Mouse (Mus musculus) liver, adult 2 months (tissue): ENCODE results near the gene Zfp574. TPM values are rescaled to one million over a fixed set of nuclear protein-coding genes. Genes with fewer than 3 reads are reported as not detected.
A peak's percentile ranks its signal among the peaks of the same experiment; 100 is the strongest.

Experiments
- DNase-seq: peaks from one replicate; pipeline ENCODE4 v3.0.0-alpha.2; 2011; ENCODE audit warnings: low read depth, low spot score; ENCODE audit errors: extremely low read depth
- H3K27ac ChIP-seq: fragments of 200-500 bp; replicated peaks from 2 replicates; pipeline ENCODE4 v1.5.1; 2012; ENCODE audit warnings: low read depth, mild to moderate bottlenecking, control low read depth, inconsistent platforms, low read length; ENCODE audit not compliant: insufficient read depth
- H3K27me3 ChIP-seq: fragments of 200-500 bp; 2 replicates; pipeline ENCODE4 v1.6.1; 2012; ENCODE audit warnings: mild to moderate bottlenecking, moderate library complexity, low read length, inconsistent platforms; ENCODE audit not compliant: control insufficient read depth, insufficient read depth
- H3K36me3 ChIP-seq: fragments of 200-500 bp; 2 replicates; pipeline ENCODE4 v1.6.1; 2012; ENCODE audit warnings: low read length, inconsistent platforms; ENCODE audit not compliant: control insufficient read depth, insufficient read depth
- H3K4me1 ChIP-seq: fragments of 200-500 bp; 2 replicates; pipeline ENCODE4 v1.6.1; 2011; ENCODE audit warnings: low read length; ENCODE audit not compliant: control insufficient read depth, insufficient read depth
- H3K4me3 ChIP-seq: fragments of 200-500 bp; 2 replicates; pipeline ENCODE4 v1.5.1; 2011; ENCODE audit warnings: low read depth, mild to moderate bottlenecking, control low read depth, low read length, moderate library complexity; ENCODE audit not compliant: insufficient read depth
- H3K79me2 ChIP-seq: fragments of 200-500 bp; 2 replicates; pipeline ENCODE4 v1.6.1; 2012; ENCODE audit warnings: inconsistent platforms, mild to moderate bottlenecking, low read length, moderate library complexity; ENCODE audit not compliant: control insufficient read depth, insufficient read depth
- H3K9ac ChIP-seq: fragments of 200-500 bp; 2 replicates; pipeline ENCODE4 v1.6.1; 2012; ENCODE audit warnings: low read depth, mild to moderate bottlenecking, control low read depth, inconsistent platforms, low read length
- CTCF ChIP-seq: fragments of 200-500 bp; IDR thresholded peaks from 2 replicates; pipeline ENCODE4 v1.5.1; 2011; ENCODE audit warnings: low read depth, low read length, control low read depth
- POLR2A ChIP-seq: fragments of 200-500 bp; IDR thresholded peaks from 2 replicates; pipeline ENCODE4 v1.6.1; 2011; ENCODE audit warnings: low read length, control low read depth; ENCODE audit not compliant: insufficient read depth; ENCODE audit errors: extremely low read depth
- WGBS: fragments of 180-500 bp; shearing (Covaris S2); methylation state at CpG from one replicate; pipeline ENCODE4 v1.1.7; 2018; 5-methylcytosine and 5-hydroxymethylcytosine counted together
- polyA plus RNA-seq: library from polyadenylated mRNA; depleted of rRNA; stranded (reverse); fragments of >200 nt; gene quantifications from 2 replicates; pipeline ENCODE4 v1.2.3, GENCODE M21; 2012; rRNA removed
- total RNA-seq: library from RNA; depleted of rRNA; stranded (reverse); fragments of >200 nt; gene quantifications from 2 replicates; pipeline ENCODE4 v1.2.3, GENCODE M21; 2014; rRNA removed

Gene Zfp574
- 2.3 and 3.1 TPM in 2 replicates for total RNA-seq
- 16.7 and 17.2 TPM in 2 replicates for polyA plus RNA-seq

GRCm38 (mm10) chr7:25071979-25072715 lies at the start of gene Zfp574, which contains the start of gene Grik5:
Gene Zfp574 (plus strand): TSS chr7:25072567.
Gene Grik5 (minus strand): TSS chr7:25072346.
- no peak for DNase-seq
- H3K79me2 ChIP-seq = 0 out of 2 replicates have a peak, but pooled peaks cover under 1% of the 10 kb centered on the region
- peak within 1 kb of the TSS; percentile 56 for H3K4me3 ChIP-seq
- TF ChIP-seq CTCF (no peak), POLR2A (no peak)
- 0 out of 2 replicates have a peak, but pooled peaks cover 3% of the 10 kb centered on the region for H3K27me3 ChIP-seq
- peaks cover 7% of the 10 kb centered on the region for H3K4me1 ChIP-seq
- H3K36me3 ChIP-seq = no peaks in the 10 kb centered on the region
- 27% methylated on average over 26 of the region's 28 CpGs for WGBS
- H3K9ac ChIP-seq = peak within 1 kb of the TSS; percentile 57
- no peak within 1 kb of the TSS for H3K27ac ChIP-seq

- Histone ChIP-seq H3K36me3 (no peaks in the 10 kb centered on the region), H3K4me3 (no peak overlapping the region), H3K79me2 (no peaks in the 10 kb centered on the region), H3K27me3 (no peaks in the 10 kb centered on the region), H3K27ac (no peak overlapping the region), H3K4me1 (no peaks in the 10 kb centered on the region), H3K9ac (no peak overlapping the region)
- peak; percentile 73 for DNase-seq
- no peak for TF ChIP-seq POLR2A
- TF ChIP-seq CTCF = peak; percentile 37
- WGBS = 46% methylated on average over 10 of the region's 10 CpGs
Observed at GRCm38 (mm10) chr7:25025855-25026439, 46.4 kb upstream of the Zfp574 start.

- H3K36me3 ChIP-seq = no peaks in the 10 kb centered on the region
- WGBS = 60% methylated on average over 7 of the region's 7 CpGs
- H3K4me3 ChIP-seq = no peak overlapping the region
- DNase-seq = peak; percentile 30
- H3K79me2 ChIP-seq = no peaks in the 10 kb centered on the region
- no peak overlapping the region for H3K9ac ChIP-seq
- no peaks in the 10 kb centered on the region for H3K27me3 ChIP-seq
- H3K4me1 ChIP-seq = no peaks in the 10 kb centered on the region
- H3K27ac ChIP-seq = no peak overlapping the region
- TF ChIP-seq POLR2A = no peak
- TF ChIP-seq CTCF = no peak
Observed at GRCm38 (mm10) chr7:25026452-25026851, 45.9 kb upstream of the Zfp574 start.

GRCm38 (mm10) chr7:25030032-25030753 lies 42.2 kb upstream of the Zfp574 start:
- H3K4me1 ChIP-seq = no peaks in the 10 kb centered on the region
- WGBS = 32% methylated on average over 5 of the region's 5 CpGs
- H3K4me3 ChIP-seq = no peak overlapping the region
- peak; percentile 41 for DNase-seq
- H3K27me3 ChIP-seq = no peaks in the 10 kb centered on the region
- TF ChIP-seq CTCF (peak; percentile 65), POLR2A (no peak)
- no peak overlapping the region for H3K9ac ChIP-seq
- H3K79me2 ChIP-seq = no peaks in the 10 kb centered on the region
- no peak overlapping the region for H3K27ac ChIP-seq
- H3K36me3 ChIP-seq = no peaks in the 10 kb centered on the region

GRCm38 (mm10) chr7:25031528-25031927 lies 40.8 kb upstream of the Zfp574 start:
- WGBS = 80% methylated on average over 3 of the region's 3 CpGs
- H3K27me3 ChIP-seq = no peaks in the 10 kb centered on the region
- DNase-seq = no peak
- no peak overlapping the region for H3K4me3 ChIP-seq
- TF ChIP-seq CTCF (no peak), POLR2A (no peak)
- H3K79me2 ChIP-seq = no peaks in the 10 kb centered on the region
- H3K36me3 ChIP-seq = no peaks in the 10 kb centered on the region
- no peak overlapping the region for H3K9ac ChIP-seq
- H3K27ac ChIP-seq = no peak overlapping the region
- H3K4me1 ChIP-seq = no peaks in the 10 kb centered on the region
